Mouse (Mus musculus) kidney, adult 9 months (tissue): ENCODE results near the gene Shprh.
"Not testable (repeated sequence)": the region's sequence is repeated elsewhere in the genome, so short reads cannot be mapped to it uniquely, and the experiment has no call there.

Experiments
- DNase-seq: peaks from one replicate; pipeline ENCODE4 v3.0.0; 2022

Gene Shprh

GRCm38 (mm10) chr10:11250247-11250997, 101.2 kb downstream of the Shprh start:
- no peak for DNase-seq

- not testable (repeated sequence) for DNase-seq
Observed at GRCm38 (mm10) chr10:11253581-11253980, 104.4 kb downstream of the Shprh start.

GRCm38 (mm10) chr10:11260119-11260518, 110.9 kb downstream of the Shprh start:
- DNase-seq, result no peak

- DNase-seq, result not testable (repeated sequence)
Observed at GRCm38 (mm10) chr10:11262292-11262691, 113.1 kb downstream of the Shprh start.

- not testable (repeated sequence) for DNase-seq
Observed at GRCm38 (mm10) chr10:11263795-11264194, 114.6 kb downstream of the Shprh start.
